Mouse (Mus musculus) limb, embryonic 10.5 days (tissue): ENCODE data around the gene Psmd12. TPM values are rescaled to one million over a fixed set of nuclear protein-coding genes. Genes with fewer than 3 reads are reported as not detected.
A peak's percentile ranks its signal among the peaks of the same experiment; 100 is the strongest.

Experiments
- DNase-seq: peaks from one replicate; pipeline ENCODE4 v3.0.0-alpha.2; 2017; ENCODE audit warnings: low spot score
- H3K27ac ChIP-seq: fragments of 300-500 bp; sonication (generic); 2 replicates; pipeline ENCODE4 v1.5.1; 2016; ENCODE audit warnings: mild to moderate bottlenecking
- H3K27me3 ChIP-seq: fragments of 300-500 bp; sonication (generic); 2 replicates; pipeline ENCODE4 v1.6.1; 2016; ENCODE audit warnings: low read depth, mild to moderate bottlenecking; ENCODE audit not compliant: poor library complexity, severe bottlenecking
- H3K36me3 ChIP-seq: fragments of 300-500 bp; sonication (generic); 2 replicates; pipeline ENCODE4 v1.6.1; 2016; ENCODE audit warnings: mild to moderate bottlenecking, moderate library complexity
- H3K4me1 ChIP-seq: fragments of 300-500 bp; sonication (generic); 2 replicates; pipeline ENCODE4 v1.6.1; 2016
- H3K4me3 ChIP-seq: fragments of 300-500 bp; sonication (generic); 2 replicates; pipeline ENCODE4 v1.5.1; 2016; ENCODE audit warnings: mild to moderate bottlenecking, moderate library complexity
- H3K9me3 ChIP-seq: fragments of 300-500 bp; sonication (generic); replicated peaks from 2 replicates; pipeline ENCODE4 v1.6.1; 2016; ENCODE audit warnings: mild to moderate bottlenecking
- WGBS: fragments of 180-500 bp; shearing (Covaris S2); methylation state at CpG from one replicate; pipeline ENCODE4 v1.1.7; 2016; 5-methylcytosine and 5-hydroxymethylcytosine counted together
- polyA plus RNA-seq: library from polyadenylated mRNA; unstranded; fragments of >200 nt; fragmentation: Nextera tagmentation; extraction: Ambion mirVana; gene quantifications from 2 replicates; pipeline ENCODE4 v1.2.1, GENCODE M21; 2016

The Psmd12 gene
- 229 and 240 TPM in 2 replicates for polyA plus RNA-seq

- Histone ChIP-seq H3K9me3 (no peaks in the 10 kb centered on the region), H3K27ac (peak within 1 kb of the TSS; percentile 95), H3K4me3 (peak within 1 kb of the TSS; percentile 97), H3K36me3 (peaks cover 10% of the 10 kb centered on the region), H3K4me1 (peaks cover 20% of the 10 kb centered on the region), H3K27me3 (no peaks in the 10 kb centered on the region)
- under 1% methylated on average over 51 of the region's 51 CpGs for WGBS
- DNase-seq = peak; percentile 99
These were observed at the start of gene Psmd12 for GRCm38 (mm10) chr11:107479053-107479861. TSS of gene Psmd12 (plus strand) at chr11:107479484.

GRCm38 (mm10) chr11:107431197-107431965 lies 47.9 kb upstream of the Psmd12 start:
- H3K4me1 ChIP-seq = peaks cover 7% of the 10 kb centered on the region; the same call in 1 of the 2 replicates
- H3K9me3 ChIP-seq = no peaks in the 10 kb centered on the region
- no peak overlapping the region for H3K4me3 ChIP-seq
- H3K36me3 ChIP-seq = peaks cover 25% of the 10 kb centered on the region
- no peak overlapping the region for H3K27ac ChIP-seq
- 90% methylated on average over 7 of the region's 7 CpGs for WGBS
- no peaks in the 10 kb centered on the region for H3K27me3 ChIP-seq
- DNase-seq = no peak

GRCm38 (mm10) chr11:107435776-107436449 lies 43.4 kb upstream of the Psmd12 start:
- 92% methylated on average over 6 of the region's 6 CpGs for WGBS
- Histone ChIP-seq H3K9me3 (no peaks in the 10 kb centered on the region), H3K36me3 (peaks cover 9% of the 10 kb centered on the region), H3K4me1 (peaks cover 11% of the 10 kb centered on the region; the same call in 1 of the 2 replicates), H3K27me3 (no peaks in the 10 kb centered on the region), H3K4me3 (no peak overlapping the region), H3K27ac (no peak overlapping the region)
- no peak for DNase-seq

- Histone ChIP-seq H3K4me3 (no peak overlapping the region), H3K27ac (no peak overlapping the region), H3K36me3 (peaks cover 14% of the 10 kb centered on the region), H3K4me1 (peaks cover 8% of the 10 kb centered on the region; the same call in 1 of the 2 replicates), H3K27me3 (no peaks in the 10 kb centered on the region), H3K9me3 (no peaks in the 10 kb centered on the region)
- DNase-seq = no peak
- WGBS = 73% methylated on average over 4 of the region's 4 CpGs
These were observed 41.6 kb upstream of the Psmd12 start for GRCm38 (mm10) chr11:107437723-107438122.

- no peak for DNase-seq
- no peak overlapping the region for H3K27ac ChIP-seq
- H3K27me3 ChIP-seq = no peaks in the 10 kb centered on the region
- no peak overlapping the region for H3K4me3 ChIP-seq
- no peaks in the 10 kb centered on the region for H3K9me3 ChIP-seq
- peaks cover 7% of the 10 kb centered on the region; the same call in 1 of the 2 replicates for H3K4me1 ChIP-seq
- peaks cover 14% of the 10 kb centered on the region for H3K36me3 ChIP-seq
- WGBS = 71% methylated on average over 3 of the region's 3 CpGs
These were observed 41.1 kb upstream of the Psmd12 start for GRCm38 (mm10) chr11:107438140-107438539.

GRCm38 (mm10) chr11:107441050-107441449 lies 38.2 kb upstream of the Psmd12 start:
- Histone ChIP-seq H3K27ac (no peak overlapping the region), H3K9me3 (no peaks in the 10 kb centered on the region), H3K4me3 (no peak overlapping the region), H3K4me1 (0 out of 2 replicates have a peak, but pooled peaks cover 4% of the 10 kb centered on the region), H3K36me3 (0 out of 2 replicates have a peak, but pooled peaks cover 6% of the 10 kb centered on the region), H3K27me3 (no peaks in the 10 kb centered on the region)
- 59% methylated on average over 3 of the region's 3 CpGs for WGBS
- no peak for DNase-seq

- DNase-seq = no peak
- Histone ChIP-seq H3K27ac (no peak overlapping the region), H3K36me3 (0 out of 2 replicates have a peak, but pooled peaks cover 5% of the 10 kb centered on the region), H3K4me1 (peaks cover 5% of the 10 kb centered on the region; the same call in 1 of the 2 replicates), H3K27me3 (no peaks in the 10 kb centered on the region), H3K4me3 (no peak overlapping the region), H3K9me3 (no peaks in the 10 kb centered on the region)
- WGBS = 87% methylated on average over 12 of the region's 12 CpGs
These were observed 35.9 kb upstream of the Psmd12 start for GRCm38 (mm10) chr11:107443121-107444095.

GRCm38 (mm10) chr11:107445683-107446082 lies 33.6 kb upstream of the Psmd12 start:
- no peaks in the 10 kb centered on the region for H3K27me3 ChIP-seq
- H3K27ac ChIP-seq = no peak overlapping the region
- H3K36me3 ChIP-seq = 0 out of 2 replicates have a peak, but pooled peaks cover 5% of the 10 kb centered on the region
- DNase-seq = no peak
- H3K4me3 ChIP-seq = no peak overlapping the region
- WGBS = 93% methylated on average over 3 of the region's 3 CpGs
- H3K4me1 ChIP-seq = peaks cover 12% of the 10 kb centered on the region
- H3K9me3 ChIP-seq = no peaks in the 10 kb centered on the region

GRCm38 (mm10) chr11:107446650-107447049 lies 32.6 kb upstream of the Psmd12 start:
- Histone ChIP-seq H3K9me3 (no peaks in the 10 kb centered on the region), H3K27me3 (no peaks in the 10 kb centered on the region), H3K4me3 (no peak overlapping the region), H3K36me3 (peaks cover 11% of the 10 kb centered on the region), H3K27ac (no peak overlapping the region), H3K4me1 (peaks cover 12% of the 10 kb centered on the region)
- WGBS = 90% methylated on average over 6 of the region's 6 CpGs
- DNase-seq = no peak

GRCm38 (mm10) chr11:107447349-107447748 lies 31.9 kb upstream of the Psmd12 start:
- Histone ChIP-seq H3K4me3 (no peak overlapping the region), H3K9me3 (no peaks in the 10 kb centered on the region), H3K4me1 (peaks cover 12% of the 10 kb centered on the region), H3K36me3 (peaks cover 12% of the 10 kb centered on the region), H3K27me3 (no peaks in the 10 kb centered on the region), H3K27ac (no peak overlapping the region)
- 86% methylated on average over 5 of the region's 5 CpGs for WGBS
- no peak for DNase-seq

- WGBS = 87% methylated on average over 9 of the region's 9 CpGs
- DNase-seq = no peak
These were observed 31.4 kb upstream of the Psmd12 start for GRCm38 (mm10) chr11:107447915-107448314.

More at GRCm38 (mm10) chr11:107447915-107448314, 31.4 kb upstream of the Psmd12 start:
- H3K27ac ChIP-seq = no peak overlapping the region
- no peaks in the 10 kb centered on the region for H3K9me3 ChIP-seq
- H3K4me1 ChIP-seq = peaks cover 12% of the 10 kb centered on the region
- no peak overlapping the region for H3K4me3 ChIP-seq
- peaks cover 12% of the 10 kb centered on the region for H3K36me3 ChIP-seq
- no peaks in the 10 kb centered on the region for H3K27me3 ChIP-seq
